Mouse (Mus musculus) embryonic stem cell, embryonic (primary cell): Measurements from ENCODE around the gene Plekhd1.

Experiments used
- CTCF ChIA-PET, 4 experiments: fragments of 300-600 bp in 2 of 4; fragments of 350-600 bp in 2 of 4; sonication (Branson Sonifier 250); formaldehyde crosslinking; loops; one replicate each; lab custom pipeline; 2022; ENCODE audit warnings: inconsistent platforms in 2 of 4; lab: Charles Lee
- POLR2A ChIA-PET, 4 experiments: fragments of 300-600 bp in 2 of 4; fragments of 350-600 bp in 2 of 4; sonication (Branson Sonifier 250); formaldehyde crosslinking; loops; one replicate each; lab custom pipeline; 2022; ENCODE audit warnings: antibody characterized with exemption in 4 of 4, inconsistent platforms in 1 of 4; lab: Charles Lee

The Plekhd1 gene

GRCm38 (mm10) chr12:80758559-80759386, 66.4 kb downstream of the Plekhd1 start:
- ChIA-PET CTCF (interaction anchor here in 3 of 4 experiments (1.1 to 3.9 kb wide), 11 partner anchors 17 to 136 kb away, joined by 3 to 21 read pairs (median 10); no protein-coding TSS in a partner anchor), POLR2A (interaction anchor here in 3 of 4 experiments (0.6 to 4.8 kb wide), 40 partner anchors 8 to 899 kb away, joined by 3 to 26 read pairs (median 4); partner anchors contain the start of genes Srsf5 (in 3 of the 3), Galnt16 (in 2 of the 3), Plekhd1 (in 1 of the 3) and Smoc1 (in 1 of the 3))

- POLR2A ChIA-PET: interaction anchor here in 2 of 4 experiments (0.8 to 4.8 kb wide), 13 partner anchors 22 to 186 kb away, joined by 3 to 26 read pairs (median 3); partner anchors contain the start of gene Srsf5 (in 2 of the 2)
- CTCF ChIA-PET: interaction anchor here in 3 of 4 experiments (1.2 to 3.9 kb wide), 11 partner anchors 18 to 164 kb away, joined by 3 to 21 read pairs (median 8); no protein-coding TSS in a partner anchor
These were observed 67.0 kb downstream of the Plekhd1 start for GRCm38 (mm10) chr12:80759387-80759712.

GRCm38 (mm10) chr12:80759713-80760395, 67.5 kb downstream of the Plekhd1 start:
- ChIA-PET POLR2A (interaction anchor here in 3 of 4 experiments (0.5 to 4.8 kb wide), 17 partner anchors 19 to 222 kb away, joined by 3 to 26 read pairs (median 4); partner anchors contain the start of genes Srsf5 (in 3 of the 3) and Susd6 (in 1 of the 3)), CTCF (interaction anchor here (0.6 to 3.9 kb wide), 18 partner anchors 14 to 540 kb away, joined by 3 to 21 read pairs (median 4); partner anchors contain the start of gene Susd6 (in 2 of the 4))

- ChIA-PET POLR2A (interaction anchor here in 3 of 4 experiments (0.5 to 2.9 kb wide), 12 partner anchors 19 to 222 kb away, joined by 3 to 18 read pairs (median 4); partner anchors contain the start of genes Srsf5 (in 3 of the 3) and Susd6 (in 1 of the 3)), CTCF (interaction anchor here (0.6 to 3.9 kb wide), 21 partner anchors 13 to 541 kb away, joined by 3 to 21 read pairs (median 3); partner anchors contain the start of gene Susd6 (in 2 of the 4))
These were observed 68.0 kb downstream of the Plekhd1 start, which contains the start of gene Ccdc177 for GRCm38 (mm10) chr12:80760396-80760801. Gene Ccdc177 (minus strand): TSS chr12:80760687.

- POLR2A ChIA-PET: interaction anchor here in 2 of 4 experiments (0.5 to 0.8 kb wide), 4 partner anchors 26 to 438 kb away, joined by 3 to 7 read pairs (median 4); no protein-coding TSS in a partner anchor
- CTCF ChIA-PET: interaction anchor here in 3 of 4 experiments (0.7 to 1.9 kb wide), 3 partner anchors 21 to 132 kb away, joined by 3 to 11 read pairs (median 5); no protein-coding TSS in a partner anchor
These were observed 70.6 kb downstream of the Plekhd1 start for GRCm38 (mm10) chr12:80762982-80763381.

DNA sequence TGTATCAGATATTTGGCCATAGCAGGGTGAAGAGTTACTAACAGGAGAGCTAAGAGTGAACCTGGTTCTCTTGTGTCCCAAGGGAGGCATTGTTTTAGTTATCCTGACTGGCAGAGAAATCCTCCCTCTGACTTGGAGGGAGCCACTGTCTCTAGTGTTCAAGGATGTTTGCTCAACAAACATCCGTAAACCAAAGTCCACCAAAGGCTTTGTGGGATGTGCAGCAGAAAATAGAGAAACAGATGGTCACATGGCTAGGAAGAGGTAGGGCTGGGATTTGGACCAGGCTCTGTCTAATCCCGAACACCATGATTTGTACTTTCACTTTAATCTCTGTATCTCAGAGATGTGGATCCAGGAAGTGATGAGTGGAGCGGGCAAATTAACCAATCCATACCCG, 71.7 kb downstream of the Plekhd1 start:
- CTCF ChIA-PET: interaction anchor here in 2 of 4 experiments (0.5 to 1.9 kb wide), 2 partner anchors 129 to 131 kb away, joined by 4 to 11 read pairs; no protein-coding TSS in a partner anchor

DNA sequence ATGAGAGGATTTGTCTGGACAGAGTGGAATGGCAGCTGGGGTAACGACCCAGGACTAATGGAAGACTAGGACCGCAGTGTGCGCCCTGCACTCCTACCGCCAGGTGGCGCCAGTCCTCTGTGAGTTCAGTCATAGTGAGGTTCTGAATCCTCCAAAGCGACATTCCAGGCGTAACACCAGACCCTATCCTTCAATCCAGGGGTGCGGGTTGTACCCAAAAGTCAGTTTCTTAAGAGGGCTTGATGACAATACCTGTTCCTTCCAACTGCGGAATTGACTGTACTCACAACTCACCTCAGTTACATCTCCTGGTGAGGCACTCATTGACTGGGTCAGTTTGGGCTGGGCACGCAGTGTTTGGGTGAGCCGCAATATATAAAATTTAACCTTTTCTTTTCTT, 77.3 kb downstream of the Plekhd1 start:
- CTCF ChIA-PET: interaction anchor here (0.5 to 6.9 kb wide), 14 partner anchors 12 to 852 kb away, joined by 3 to 45 read pairs (median 4); partner anchors contain the start of gene Susd6 (in 1 of the 4)
- POLR2A ChIA-PET: interaction anchor here in 3 of 4 experiments (0.6 to 1.1 kb wide), 4 partner anchors 122 to 1019 kb away, joined by 3 to 4 read pairs (median 4); partner anchors contain the start of gene Srsf5 (in 1 of the 3)

More for the DNA sequence above, 71.7 kb downstream of the Plekhd1 start:
- POLR2A ChIA-PET: interaction anchor here in 1 of 4 experiments (1.2 kb wide), 1 partner anchor 26 kb away, joined by 3 read pairs; the partner anchor contains the start of gene Susd6
